Mouse (Mus musculus) ovary, postnatal 14 days (tissue): ENCODE data around the gene C1qtnf1.

Source experiments
- DNase-seq: peaks from one replicate; pipeline ENCODE4 v3.0.0; 2022; ENCODE audit warnings: low spot score

The C1qtnf1 gene

DNA sequence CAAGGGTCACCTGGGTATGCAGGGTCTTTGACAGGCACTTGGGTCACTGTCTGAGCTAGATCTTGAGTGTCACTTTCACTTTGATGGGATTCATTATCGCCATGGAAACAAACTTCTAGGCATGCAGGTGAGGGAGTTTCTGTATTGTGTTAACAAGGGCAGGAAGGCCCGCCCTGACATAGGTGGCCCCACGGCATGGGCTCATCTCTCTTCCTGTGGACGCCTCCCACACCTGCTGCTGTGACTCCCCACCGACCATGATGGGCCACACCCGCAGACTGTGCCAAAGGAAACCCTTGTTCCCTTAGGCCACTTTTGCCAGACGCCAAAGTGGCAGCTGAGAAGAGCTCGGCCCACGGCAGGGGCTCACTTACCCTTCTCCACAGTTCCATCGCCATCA lies 17.5 kb upstream of the C1qtnf1 start:
- no peak for DNase-seq

DNA sequence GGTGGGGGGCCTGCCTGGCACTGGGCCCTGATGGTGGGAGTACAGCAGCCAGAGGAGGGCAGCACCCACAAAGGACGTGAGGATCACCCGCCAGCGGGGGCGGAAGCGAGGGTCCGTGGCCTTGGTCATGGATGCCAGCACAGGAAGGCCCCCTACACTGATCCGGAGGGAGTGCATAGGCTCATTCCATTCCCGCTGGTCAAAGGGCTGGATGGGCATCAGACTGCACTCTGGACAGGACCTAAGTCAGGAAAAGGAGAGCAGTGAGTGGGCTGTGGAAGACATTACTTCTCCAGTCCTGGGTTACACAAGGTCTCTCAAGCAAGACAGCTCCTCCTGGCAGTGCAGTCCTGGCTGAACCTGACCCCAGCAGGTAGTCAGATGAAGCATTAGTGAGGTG lies 16.7 kb upstream of the C1qtnf1 start:
- no peak for DNase-seq

DNA sequence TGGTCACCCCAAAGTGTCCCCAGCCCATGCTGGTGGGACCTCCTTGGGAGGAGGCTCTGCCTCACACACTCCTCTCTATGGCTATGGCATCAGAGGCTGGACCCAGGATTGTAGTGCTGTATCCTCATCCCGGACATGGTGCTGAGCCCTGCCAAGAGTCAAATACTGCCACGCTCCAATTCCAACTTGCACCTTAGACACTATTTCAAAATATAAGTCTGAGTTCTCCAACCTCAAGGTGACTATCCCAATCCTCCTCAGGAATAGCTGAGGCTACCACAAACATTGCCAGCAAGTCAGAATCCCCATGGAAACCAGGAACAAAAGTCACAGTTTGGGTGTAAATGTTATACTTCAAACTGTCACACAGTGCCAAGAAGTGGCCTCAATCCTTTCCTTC lies 15.4 kb upstream of the C1qtnf1 start:
- no peak for DNase-seq

DNA sequence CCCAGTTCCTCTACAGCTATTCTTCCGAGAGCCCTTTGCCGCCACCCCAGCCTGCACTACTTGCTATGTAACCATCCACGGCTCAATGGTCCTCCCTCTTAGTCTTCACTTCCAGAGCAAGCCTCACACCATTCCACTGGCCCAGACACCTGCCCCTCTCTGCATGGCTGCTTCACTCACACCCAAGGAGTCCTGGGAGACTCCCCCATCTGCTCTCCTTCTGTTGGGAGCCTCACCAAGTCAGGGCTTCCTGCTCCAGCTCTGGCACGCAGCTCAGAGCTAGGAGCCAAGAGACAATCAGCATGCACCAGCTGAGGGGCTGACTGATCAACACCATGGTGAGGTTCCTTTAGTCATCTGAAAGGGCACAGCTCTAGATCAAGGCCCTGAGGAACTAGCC lies 14.9 kb upstream of the C1qtnf1 start:
- DNase-seq, result no peak

DNA sequence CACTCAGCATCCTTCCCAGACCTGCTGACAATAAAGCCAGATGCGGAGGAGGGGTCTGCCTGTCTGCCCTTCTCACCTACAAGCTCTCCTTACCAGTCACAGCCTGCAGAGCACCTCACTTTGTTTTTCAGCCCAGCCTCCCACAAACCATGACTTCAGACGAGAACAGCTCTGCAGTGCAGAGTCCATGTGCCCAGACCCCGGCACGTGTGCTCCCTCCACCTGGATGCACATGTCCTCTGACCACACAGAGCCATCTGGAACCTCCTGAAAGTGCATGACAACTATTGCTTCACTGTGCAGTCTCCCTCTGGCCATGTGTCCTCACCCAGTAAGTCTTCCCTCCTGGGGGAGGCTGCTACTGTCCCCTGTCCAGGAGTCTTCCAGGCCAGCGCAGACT lies 13.7 kb upstream of the C1qtnf1 start:
- no peak for DNase-seq

DNA sequence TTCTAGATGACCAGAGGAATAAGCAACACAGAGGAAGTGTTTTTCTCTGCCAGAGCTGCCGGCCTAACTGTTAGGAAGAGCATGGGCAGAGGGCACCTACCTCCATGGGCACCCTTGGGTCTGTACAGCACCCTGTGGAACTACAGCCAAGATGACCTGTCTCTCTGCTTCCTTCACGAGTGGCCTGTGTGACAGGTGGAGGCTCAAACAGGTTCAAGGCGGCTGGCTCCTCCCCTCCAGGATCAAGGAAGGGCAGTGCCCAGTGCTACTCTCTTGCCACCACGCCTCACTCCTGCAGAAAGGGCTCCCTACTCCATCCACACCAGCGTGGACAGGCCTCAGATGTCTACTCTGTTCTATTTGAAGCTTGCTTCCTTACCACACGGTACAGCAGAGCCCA lies 12.4 kb upstream of the C1qtnf1 start:
- no peak for DNase-seq

DNA sequence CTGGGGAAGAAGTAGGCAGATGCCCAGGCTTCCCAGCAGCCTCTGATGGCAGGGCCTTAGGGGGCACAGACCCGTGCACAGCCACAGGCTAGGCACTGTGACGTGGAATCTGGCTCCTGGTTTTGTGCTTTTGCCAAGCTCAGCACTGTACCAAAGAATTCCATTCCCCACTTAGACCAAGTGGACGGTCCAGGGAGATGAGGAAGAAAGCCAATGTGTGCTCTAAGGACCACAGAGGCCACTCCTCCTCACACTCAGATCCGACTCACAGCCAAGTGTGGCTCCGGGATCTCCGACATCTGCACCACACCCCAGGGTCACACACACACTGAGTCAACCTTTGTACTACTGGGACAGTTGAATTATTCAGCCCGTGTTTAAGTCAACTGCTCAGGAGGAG lies 12.0 kb upstream of the C1qtnf1 start:
- no peak for DNase-seq

DNA sequence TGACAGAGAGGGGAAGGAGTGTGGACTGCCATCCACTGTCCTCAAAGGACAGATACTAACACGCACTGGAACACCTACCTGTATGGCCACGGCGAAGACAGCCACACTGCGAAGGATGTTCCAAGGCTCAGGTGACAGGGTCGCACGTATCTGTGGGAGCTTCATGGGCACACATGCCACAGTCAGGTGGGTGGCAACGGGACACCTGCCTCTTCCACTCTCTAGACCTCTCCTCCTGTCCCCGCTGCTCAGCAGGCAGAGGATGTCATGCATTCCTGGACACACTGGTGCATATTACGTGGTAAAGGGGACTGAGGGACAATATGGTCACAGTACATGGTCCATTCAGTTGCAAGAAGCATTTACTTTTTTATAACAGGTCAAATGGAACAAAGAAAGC lies 10.5 kb upstream of the C1qtnf1 start:
- no peak for DNase-seq

DNA sequence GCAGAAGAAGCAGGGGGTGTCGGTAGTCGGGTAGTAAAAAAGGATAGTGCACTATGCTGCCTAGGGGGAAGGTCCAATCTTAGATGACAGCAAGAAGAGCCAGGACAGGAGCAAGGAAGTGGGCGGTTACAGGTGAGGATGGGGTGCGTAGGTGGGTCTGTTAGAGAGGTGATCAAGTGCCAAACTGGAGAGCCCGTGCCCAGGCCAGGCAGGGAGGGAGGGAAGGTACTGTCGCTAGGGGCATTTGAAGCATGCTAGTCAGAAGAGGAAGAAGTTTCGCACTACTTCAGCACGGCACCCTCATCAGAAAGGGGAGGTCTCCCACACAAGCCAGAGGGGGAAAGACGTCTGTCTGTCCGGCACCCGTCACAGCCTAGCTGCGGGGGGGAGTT lies 9.6 kb upstream of the C1qtnf1 start:
- no peak for DNase-seq

DNA sequence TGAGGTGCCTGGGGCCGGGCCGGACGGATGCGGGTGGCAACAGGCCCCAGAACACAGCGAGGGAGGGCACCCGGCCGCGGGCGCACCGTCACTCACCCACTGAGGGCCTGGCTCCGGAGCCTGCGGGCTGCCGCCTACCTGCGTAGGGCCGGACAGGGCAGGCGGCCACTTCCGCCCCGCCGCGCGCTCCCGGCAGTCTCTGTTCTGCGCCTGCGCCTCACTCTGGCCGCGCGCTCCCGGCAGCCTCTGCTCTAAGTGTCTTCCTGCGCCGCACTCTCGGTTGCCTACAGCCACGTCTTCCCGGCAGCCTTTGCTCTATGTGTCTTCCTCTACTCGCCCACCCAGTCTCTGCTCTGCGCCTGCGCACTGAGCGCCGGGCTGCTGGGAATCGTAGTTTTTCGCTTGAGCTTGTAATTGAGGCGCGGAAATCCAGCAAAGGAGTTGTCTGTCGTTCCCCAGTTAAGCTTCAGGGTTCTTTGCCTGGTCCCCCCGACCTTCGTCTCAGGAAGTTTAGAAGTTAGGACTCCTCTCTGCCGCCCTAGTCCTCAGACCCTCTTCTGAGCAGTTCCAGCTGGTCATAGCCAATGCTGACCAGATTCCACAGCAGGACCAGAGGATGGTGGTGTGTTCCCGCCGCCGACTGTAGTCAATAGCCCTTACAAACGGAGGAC lies 9.0 kb upstream of the C1qtnf1 start, which contains the start of gene Cant1:
Gene Cant1 (minus strand): TSS at position 253 of the 671 bp plus-strand sequence.
- peak; percentile 91 for DNase-seq

DNA sequence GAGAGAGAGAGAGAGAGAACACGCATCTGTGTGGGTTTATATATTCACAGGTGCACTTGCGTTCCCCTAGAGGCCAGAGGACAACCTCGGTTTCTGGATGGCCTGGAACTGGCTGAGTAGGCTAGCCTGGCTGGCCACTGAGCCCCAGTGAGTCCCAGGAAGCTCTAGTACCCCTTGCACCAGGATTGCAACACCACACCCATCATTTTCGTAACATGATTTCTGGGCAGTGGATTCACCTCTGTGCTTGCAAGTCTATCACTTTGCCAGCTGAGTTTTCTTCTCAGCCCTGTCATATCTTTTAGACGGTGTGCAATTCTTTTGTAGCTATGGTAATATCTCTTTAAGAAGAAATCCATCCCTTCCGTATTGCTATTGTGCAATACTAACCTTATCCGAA lies 7.7 kb upstream of the C1qtnf1 start:
- DNase-seq, result no peak

DNA sequence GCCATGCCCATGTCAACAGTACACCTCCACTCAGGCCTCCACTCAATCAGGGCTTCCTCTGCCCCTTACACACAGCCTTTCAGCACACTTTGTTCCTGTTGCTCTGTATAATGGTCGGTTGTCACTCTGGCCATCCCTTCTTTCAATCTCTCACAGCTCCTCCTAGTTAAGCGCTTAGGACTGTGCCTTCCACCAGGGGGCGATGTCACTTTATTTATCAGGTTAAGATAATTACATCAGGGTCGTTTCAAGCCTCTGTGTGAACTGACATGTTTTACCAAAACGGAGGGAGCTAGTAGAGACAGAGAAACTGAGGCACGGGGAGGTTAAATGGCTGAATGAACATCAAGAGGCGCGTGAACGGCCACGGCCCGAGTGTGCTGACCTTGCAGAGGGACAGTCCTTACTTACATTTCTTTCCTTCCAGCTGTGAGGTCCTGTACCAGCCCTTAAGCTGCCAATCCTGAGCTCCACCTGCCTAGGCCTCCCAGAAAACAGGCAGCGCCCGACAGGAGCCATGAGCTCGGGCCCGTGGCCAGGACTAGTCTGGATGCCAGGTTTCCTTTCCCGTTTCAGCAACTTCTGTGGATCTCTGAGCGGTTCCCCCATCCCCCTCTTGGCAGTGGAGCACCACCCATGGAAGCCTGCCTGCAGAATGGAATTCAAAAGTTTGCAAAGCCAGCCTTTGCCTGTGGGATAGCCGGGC lies 4.6 kb upstream of the C1qtnf1 start:
- DNase-seq, result peak; percentile 79

DNA sequence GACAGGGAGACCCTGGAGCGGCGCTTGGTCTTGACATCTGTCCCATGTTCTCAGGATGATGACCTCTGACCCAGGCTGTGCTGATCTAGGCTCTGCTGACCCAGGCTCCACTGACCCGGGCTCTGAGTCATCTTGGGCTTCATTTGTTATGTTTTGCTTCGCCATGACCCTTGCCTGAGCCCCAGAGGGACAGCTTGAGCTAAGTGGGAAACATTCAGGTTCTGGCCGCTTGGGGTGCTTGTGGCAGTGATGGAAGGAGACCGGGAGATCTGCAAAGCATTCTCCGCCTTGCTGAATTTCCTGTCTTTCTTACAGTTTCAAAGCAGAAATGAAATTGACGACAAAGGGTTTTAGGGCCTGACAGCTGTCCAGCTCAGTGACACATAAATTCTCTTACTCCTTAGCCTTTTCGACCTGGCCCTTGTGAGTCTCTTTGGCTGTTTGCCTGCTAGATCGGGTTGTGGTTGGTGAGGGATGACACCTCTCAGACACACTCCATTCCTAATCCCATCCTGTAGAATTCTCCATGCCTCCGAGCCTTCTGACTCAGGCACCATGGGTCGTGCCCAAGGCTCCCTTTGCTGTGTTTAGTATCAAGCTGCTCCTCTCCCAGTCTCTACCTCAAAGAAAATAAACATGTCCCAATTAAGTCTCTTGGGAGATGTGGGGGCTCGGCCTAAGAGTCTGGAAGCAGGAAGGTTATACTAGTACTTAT lies 3.2 kb upstream of the C1qtnf1 start:
- no peak for DNase-seq

DNA sequence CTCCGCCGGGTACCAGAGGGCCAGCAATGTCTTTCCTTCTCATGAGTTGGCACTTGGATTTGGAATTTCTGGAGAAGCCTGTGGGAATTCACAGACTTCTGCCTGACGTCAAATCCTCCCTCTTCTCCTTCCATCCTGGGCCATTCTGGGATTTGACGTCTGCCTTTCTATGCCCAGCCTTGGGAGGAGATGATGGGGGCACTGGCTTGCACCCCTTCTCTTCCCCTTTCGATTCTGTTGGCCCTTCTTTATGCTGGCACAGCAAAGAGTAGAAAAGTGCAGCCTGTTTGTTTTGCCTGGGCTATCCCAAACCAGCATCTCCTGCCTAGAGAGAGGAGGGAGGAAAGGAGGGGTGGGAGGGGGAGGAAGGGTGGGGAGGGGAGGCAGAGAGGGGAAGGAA lies 1.2 kb upstream of the C1qtnf1 start:
- DNase-seq, result no peak

DNA sequence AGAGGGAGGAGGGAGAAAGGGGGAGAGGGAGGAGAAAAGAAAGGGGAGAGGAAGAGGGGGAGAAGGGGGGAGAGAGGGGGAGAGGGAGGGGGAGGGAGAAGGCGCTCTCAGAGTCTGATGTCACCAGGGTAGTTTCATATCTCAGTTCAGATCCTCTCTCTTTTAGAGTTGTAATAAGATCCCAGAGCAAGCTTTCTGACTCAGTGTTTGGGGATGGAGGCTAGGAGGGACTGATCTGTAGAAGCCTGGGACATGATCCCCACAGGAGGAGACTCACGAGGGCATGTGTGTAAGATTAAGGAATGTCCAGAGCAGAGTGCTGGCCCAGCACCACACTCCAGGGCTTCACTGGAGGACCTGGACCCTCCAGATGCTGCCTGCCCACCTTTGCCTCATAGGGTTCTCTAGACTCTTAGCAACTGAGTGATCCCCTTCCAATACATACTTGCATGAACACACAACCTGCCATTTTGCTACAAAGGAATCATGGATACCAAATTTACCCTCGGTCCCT lies 680 bp upstream of the C1qtnf1 start:
- no peak for DNase-seq

DNA sequence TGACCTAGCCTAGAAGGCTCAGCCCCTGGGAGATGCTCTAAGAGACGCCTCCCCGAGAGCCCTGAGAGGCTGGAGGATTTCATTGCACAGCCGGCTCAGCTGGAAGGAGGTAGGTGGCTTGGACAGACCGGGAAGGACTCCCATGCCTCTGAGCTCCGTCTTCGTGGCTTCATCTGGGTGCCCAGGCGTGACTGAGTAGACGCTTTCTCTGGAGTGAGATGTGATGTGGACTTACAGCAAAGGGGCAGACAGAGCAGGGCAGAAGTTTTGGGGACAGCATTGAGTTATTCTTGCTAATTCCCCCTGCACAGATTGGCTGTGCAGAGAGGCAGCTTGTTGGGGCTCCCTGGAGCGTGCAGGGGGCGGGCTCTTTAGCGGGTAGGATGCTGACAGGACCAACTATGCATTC lies 461 bp downstream of the C1qtnf1 start:
- DNase-seq, result no peak

DNA sequence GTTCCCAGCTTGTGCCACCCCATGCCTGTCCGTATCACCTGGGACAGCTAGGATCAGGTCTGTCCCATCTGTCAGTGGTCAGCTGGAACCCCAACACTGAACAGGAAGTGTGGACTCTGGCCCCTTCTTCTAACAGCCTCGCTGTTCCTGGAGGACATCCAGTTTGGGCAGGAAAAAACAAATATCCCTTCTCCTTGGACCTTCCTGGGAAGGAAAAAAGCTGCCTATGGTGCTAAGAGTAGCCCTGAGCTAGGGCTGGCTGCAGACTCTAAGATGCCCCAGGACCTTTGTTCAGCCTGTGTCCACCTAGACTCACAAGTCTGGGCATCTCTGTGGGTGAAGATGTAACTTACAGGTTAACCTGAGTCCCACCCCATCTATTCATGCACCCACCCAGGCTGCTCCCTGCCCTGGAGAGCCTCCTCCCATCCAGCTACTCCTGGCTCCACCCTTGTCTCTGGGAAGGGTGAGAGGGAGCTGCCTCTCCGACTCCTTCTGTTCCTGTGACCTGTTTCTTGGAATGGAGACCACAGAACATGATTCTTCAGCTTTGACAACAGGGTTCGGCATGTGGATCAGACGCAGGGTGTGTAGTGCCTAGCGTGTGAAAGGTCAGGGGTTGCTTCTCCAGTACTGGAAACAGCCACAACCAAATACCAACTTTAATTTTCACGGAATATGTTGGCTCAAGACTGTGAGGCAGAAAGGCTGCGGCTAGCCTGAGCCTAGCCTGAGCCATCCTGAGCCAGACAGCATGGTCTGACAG lies 1.1 kb downstream of the C1qtnf1 start:
- no peak for DNase-seq

DNA sequence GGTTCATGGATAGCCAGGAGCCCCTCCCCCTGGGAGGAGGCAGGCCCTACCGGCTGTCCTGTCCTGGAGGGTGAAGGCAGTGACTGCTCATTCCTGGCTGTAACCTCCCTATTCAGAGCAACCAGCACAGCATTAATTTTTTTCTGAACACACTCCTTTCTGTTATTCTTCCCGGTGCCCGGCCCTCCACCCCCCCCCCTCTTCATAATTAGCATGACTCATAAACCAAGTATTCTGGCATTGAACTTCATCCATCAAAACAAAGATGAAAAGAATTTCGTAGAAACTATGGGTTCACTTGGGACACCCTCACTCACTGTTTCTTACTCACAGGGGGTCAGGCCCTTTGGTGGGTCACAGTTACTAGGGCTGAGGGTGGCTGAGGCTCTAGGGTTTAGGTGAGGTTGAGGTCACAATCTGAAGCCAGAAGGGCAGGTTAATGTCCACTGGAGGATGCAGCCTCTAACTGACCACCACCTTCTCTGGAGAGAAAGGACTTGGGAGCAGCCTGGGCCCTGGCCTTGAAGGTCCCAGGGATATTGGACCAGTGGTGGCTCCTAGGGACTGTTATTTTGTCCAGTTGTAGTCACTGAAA lies 2.4 kb downstream of the C1qtnf1 start:
- no peak for DNase-seq

DNA sequence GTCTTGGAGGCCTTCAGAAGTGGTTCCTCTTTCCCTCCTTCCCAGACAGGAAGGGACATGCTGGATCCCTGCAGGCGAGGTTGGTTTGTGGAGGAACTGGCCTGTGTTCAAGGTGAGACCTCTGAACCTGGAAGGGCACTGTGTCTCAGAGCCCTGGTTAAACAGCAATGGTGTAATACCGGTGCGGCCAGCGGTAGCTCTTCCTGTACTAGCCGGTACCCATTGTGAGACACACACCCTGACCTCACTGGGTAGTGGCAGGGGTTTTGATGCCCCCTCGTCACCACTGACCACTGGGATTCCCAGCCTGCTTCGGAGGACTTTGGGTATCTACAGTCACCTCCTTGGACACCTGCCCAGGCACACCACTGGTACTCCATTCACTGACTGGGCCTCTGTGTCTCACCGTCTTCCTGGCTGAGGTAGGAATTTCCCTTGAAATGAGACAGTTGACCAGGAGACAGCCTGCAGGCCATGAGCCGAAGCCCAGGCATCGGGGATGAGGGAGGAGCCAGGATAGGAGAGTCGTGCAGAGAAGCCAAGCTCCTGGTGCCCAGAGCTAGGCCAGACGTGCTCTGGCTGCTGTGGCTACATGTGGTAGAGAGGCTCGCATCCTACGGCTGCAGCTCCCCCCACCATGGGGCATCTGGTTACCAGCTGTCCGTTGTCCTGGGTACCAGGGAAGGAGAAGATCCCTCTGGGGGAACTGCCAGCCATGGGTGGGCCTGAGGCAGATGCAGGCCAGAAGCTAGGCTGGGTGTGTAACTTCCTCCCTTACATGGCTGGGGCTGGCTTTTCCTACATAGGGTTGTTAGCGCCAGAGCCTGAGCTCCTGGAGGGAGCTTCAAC lies 3.3 kb downstream of the C1qtnf1 start:
- DNase-seq, result no peak

DNA sequence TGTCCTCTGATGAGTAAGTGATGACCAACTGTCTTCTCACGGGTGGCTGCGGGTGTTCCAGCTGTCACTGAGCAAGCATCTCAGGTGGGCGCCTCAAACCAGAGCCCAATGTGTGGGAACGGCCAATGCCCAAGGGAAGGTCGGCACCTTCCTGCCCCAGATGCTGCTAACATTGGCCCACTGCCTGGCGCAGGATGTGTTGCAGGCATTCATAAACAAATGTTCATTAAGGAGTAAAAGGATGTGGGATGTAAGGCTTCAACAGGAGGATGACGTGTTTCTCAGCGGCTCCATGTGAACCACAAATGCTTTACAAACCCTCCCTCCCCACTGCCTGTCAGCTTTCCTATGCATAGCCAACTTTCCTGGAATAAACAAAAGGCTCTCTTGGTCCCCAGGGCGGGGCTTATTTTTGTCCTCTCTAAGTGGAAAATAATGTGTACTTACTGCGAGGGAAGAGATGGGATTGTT lies 5.4 kb downstream of the C1qtnf1 start:
- no peak for DNase-seq

DNA sequence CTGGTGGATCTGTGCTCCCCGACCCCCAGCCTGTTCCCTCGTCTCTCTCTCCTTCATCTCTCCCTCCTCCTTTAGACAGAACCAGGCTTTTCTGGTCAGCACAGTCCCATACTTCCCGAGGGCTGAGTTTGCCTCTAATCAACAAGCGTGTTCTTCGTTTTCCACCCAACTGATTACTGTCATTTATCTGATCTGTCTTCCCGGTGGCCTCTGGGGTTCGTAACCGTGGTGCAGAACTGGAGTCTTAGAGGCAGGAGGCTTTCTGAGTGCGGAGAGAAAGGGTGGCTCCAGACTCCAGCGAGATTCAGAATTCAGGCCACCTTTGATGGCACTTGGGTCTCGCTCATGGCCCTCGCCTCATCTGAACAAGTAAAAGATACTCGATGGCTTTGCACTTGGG lies 6.1 kb downstream of the C1qtnf1 start:
- no peak for DNase-seq
